Mouse (Mus musculus): Measurements from ENCODE around the gene Olfr603. TPM values are rescaled to one million over a fixed set of nuclear protein-coding genes. Genes with fewer than 3 reads are reported as not detected.

The Olfr603 gene
- polyA plus RNA-seq, 1 experiment from 2014 or later = not detected

GRCm38 (mm10) chr7:103335617-103336016 is 50.4 kb downstream of the Olfr603 start, which contains the start of gene Olfr599:
Gene Olfr599 (plus strand): TSS chr7:103335917.
- H3K4me2 ChIP-seq (ENCODE audit: low read depth, low read length) = no peak within 1 kb of the TSS
- H3K27me3 ChIP-seq (ENCODE audit: insufficient read depth, low read length) = no peaks in the 10 kb centered on the region
- no peak within 1 kb of the TSS for H3K27ac ChIP-seq (ENCODE audit: low read depth)
- H3K9me3 ChIP-seq (ENCODE audit: low read length) = no peaks in the 10 kb centered on the region
- H3K4me3 ChIP-seq (ENCODE audit: low read depth, low read length) = no peak within 1 kb of the TSS
- ATAC-seq = no peak
- H3K36me3 ChIP-seq (replicated peaks; ENCODE audit: insufficient read depth, low read length) = no peaks in the 10 kb centered on the region
- TF ChIP-seq CTCF (IDR thresholded peaks at IDR 0.05; ENCODE audit: low read depth) (no peak), EP300 (IDR thresholded peaks at IDR 0.05; ENCODE audit: low read depth) (no peak)
- no peak for DNase-seq
- H3K9ac ChIP-seq (replicated peaks) = no peak within 1 kb of the TSS
- WGBS (ENCODE audit: insufficient replicate concordance) = 78% methylated on average over 1 of the region's 1 CpGs
- H3K4me1 ChIP-seq (ENCODE audit: insufficient read depth) = no peaks in the 10 kb centered on the region

Small RNA genes within 50 kb of the gene (microRNA-seq; reads per million reads assigned to microRNA genes)
- not detected for gene Gm25774

Other genes starting within 250 kb of the Olfr603 start
- not detected in 2 replicates for gene Olfr588-ps1, start 245.3 kb downstream of the Olfr603 start, polyA plus RNA-seq (2015; fragmentation: Nextera tagmentation; extraction: Ambion mirVana)
- gene Olfr589, start 229.8 kb downstream of the Olfr603 start, polyA plus RNA-seq (2015; fragmentation: Nextera tagmentation; extraction: Ambion mirVana) = not detected in 2 replicates
- not detected in 2 replicates for gene Olfr591, start 207.8 kb downstream of the Olfr603 start, polyA plus RNA-seq (2015; fragmentation: Nextera tagmentation; extraction: Ambion mirVana)
- not detected in 2 replicates for gene Olfr592, start 201.4 kb downstream of the Olfr603 start, polyA plus RNA-seq (2015; fragmentation: Nextera tagmentation; extraction: Ambion mirVana)
- not detected in 2 replicates for gene Olfr593, start 174.3 kb downstream of the Olfr603 start, polyA plus RNA-seq (2015; fragmentation: Nextera tagmentation; extraction: Ambion mirVana)
- gene Olfr594, start 169.2 kb downstream of the Olfr603 start, polyA plus RNA-seq (2015; fragmentation: Nextera tagmentation; extraction: Ambion mirVana) = not detected in 2 replicates
- gene Usp17ld, start 133.7 kb downstream of the Olfr603 start, polyA plus RNA-seq (2015; fragmentation: Nextera tagmentation; extraction: Ambion mirVana) = not detected in 2 replicates
- gene Olfr596, start 80.5 kb downstream of the Olfr603 start, polyA plus RNA-seq (2015; fragmentation: Nextera tagmentation; extraction: Ambion mirVana) = not detected in 2 replicates
- gene Olfr597, start 69.9 kb downstream of the Olfr603 start, polyA plus RNA-seq (2015; fragmentation: Nextera tagmentation; extraction: Ambion mirVana) = not detected in 2 replicates
- gene Olfr598, start 62.6 kb downstream of the Olfr603 start, polyA plus RNA-seq (2015; fragmentation: Nextera tagmentation; extraction: Ambion mirVana) = not detected in 2 replicates
- not detected in 2 replicates for gene Olfr599, start 50.3 kb downstream of the Olfr603 start, polyA plus RNA-seq (2015; fragmentation: Nextera tagmentation; extraction: Ambion mirVana)
- gene Olfr600, start 36.5 kb downstream of the Olfr603 start, polyA plus RNA-seq (2015; fragmentation: Nextera tagmentation; extraction: Ambion mirVana) = not detected in 2 replicates
- not detected in 2 replicates for gene Olfr601, start 23.5 kb downstream of the Olfr603 start, polyA plus RNA-seq (2015; fragmentation: Nextera tagmentation; extraction: Ambion mirVana)
- gene Usp17lc, start 28.9 kb upstream of the Olfr603 start, polyA plus RNA-seq (2015; fragmentation: Nextera tagmentation; extraction: Ambion mirVana) = not detected in 2 replicates
- gene Olfr605, start 59.3 kb upstream of the Olfr603 start, polyA plus RNA-seq (2015; fragmentation: Nextera tagmentation; extraction: Ambion mirVana) = not detected in 2 replicates
- gene Olfr606, start 62.9 kb upstream of the Olfr603 start, polyA plus RNA-seq (2015; fragmentation: Nextera tagmentation; extraction: Ambion mirVana) = not detected in 2 replicates
- gene Olfr607, start 78.0 kb upstream of the Olfr603 start, polyA plus RNA-seq (2015; fragmentation: Nextera tagmentation; extraction: Ambion mirVana) = not detected in 2 replicates
- not detected in 2 replicates for gene Olfr608, start 83.7 kb upstream of the Olfr603 start, polyA plus RNA-seq (2015; fragmentation: Nextera tagmentation; extraction: Ambion mirVana)
- gene Olfr609, start 111.9 kb upstream of the Olfr603 start, polyA plus RNA-seq (2015; fragmentation: Nextera tagmentation; extraction: Ambion mirVana) = not detected in 2 replicates
- gene Olfr610, start 125.9 kb upstream of the Olfr603 start, polyA plus RNA-seq (2015; fragmentation: Nextera tagmentation; extraction: Ambion mirVana) = not detected in 2 replicates
- gene Olfr611, start 134.7 kb upstream of the Olfr603 start, polyA plus RNA-seq (2015; fragmentation: Nextera tagmentation; extraction: Ambion mirVana) = not detected in 2 replicates
- not detected in 2 replicates for gene Olfr612, start 156.5 kb upstream of the Olfr603 start, polyA plus RNA-seq (2015; fragmentation: Nextera tagmentation; extraction: Ambion mirVana)
- not detected in 2 replicates for gene Olfr613, start 161.9 kb upstream of the Olfr603 start, polyA plus RNA-seq (2015; fragmentation: Nextera tagmentation; extraction: Ambion mirVana)
- gene Olfr615, start 169.9 kb upstream of the Olfr603 start, polyA plus RNA-seq (2015; fragmentation: Nextera tagmentation; extraction: Ambion mirVana) = not detected in 2 replicates
- not detected in 2 replicates for gene Olfr616, start 183.0 kb upstream of the Olfr603 start, polyA plus RNA-seq (2015; fragmentation: Nextera tagmentation; extraction: Ambion mirVana)
- gene Olfr617, start 186.9 kb upstream of the Olfr603 start, polyA plus RNA-seq (2015; fragmentation: Nextera tagmentation; extraction: Ambion mirVana) = not detected in 2 replicates
- gene Olfr618, start 203.9 kb upstream of the Olfr603 start, polyA plus RNA-seq (2015; fragmentation: Nextera tagmentation; extraction: Ambion mirVana) = not detected in 2 replicates
- gene Olfr619, start 214.4 kb upstream of the Olfr603 start, polyA plus RNA-seq (2015; fragmentation: Nextera tagmentation; extraction: Ambion mirVana) = not detected in 2 replicates
- gene Olfr620, start 226.4 kb upstream of the Olfr603 start, polyA plus RNA-seq (2015; fragmentation: Nextera tagmentation; extraction: Ambion mirVana) = not detected in 2 replicates